In genomic region chr9:14859868-14860639, GRCm38 (mm10) we compare ENCODE assay signal across 7 mouse cellular contexts. TPM values are rescaled to one million over a fixed set of nuclear protein-coding genes. Genes with fewer than 3 reads are reported as not detected.
DNase-seq lines count a peak whose midpoint lies in the region; ATAC-seq lines count a peak whose summit lies in the region.

Gene Gpr83, plus strand, starts transcription at chr9:14860210.

- ATAC-seq in lung, embryonic 16.5 days (ENCODE audit: low read depth) = peak; percentile 82
- ATAC-seq in midbrain, embryonic 16.5 days = peak; percentile 95

- no peak for DNase-seq in lung, postnatal 36 days
- DNase-seq in embryo, embryonic 11 days = peak; percentile 79
- DNase-seq in heart, postnatal 14 days = peak; percentile 8 to 16
- peak; percentile 25 to 59 for DNase-seq in left cerebral cortex, postnatal 10 days (ENCODE audit: extremely low spot score in 1 of 2, low spot score in 2 of 2)
- peak; percentile 77 for DNase-seq in thymus, postnatal 14 days

- peak within 1 kb of the TSS; percentile 72 for H3K4me2 ChIP-seq in lung, embryonic 16.5 days (ENCODE audit: low read depth, low read length)
- H3K4me2 ChIP-seq in midbrain, embryonic 16.5 days (ENCODE audit: low read length) = peak within 1 kb of the TSS; percentile 89

- intact Hi-C loops in heart, postnatal 14 days (cut with DNase I) = loop anchor here (10.0 kb wide), 2 partner anchors 305 to 355 kb away; no protein-coding TSS in a partner anchor
- intact Hi-C loops in left cerebral cortex, postnatal 10 days (cut with DNase I) = no loop called here

- peaks cover 32% of the 10 kb centered on the region for H3K27me3 ChIP-seq in lung, embryonic 16.5 days (ENCODE audit: control insufficient read depth, insufficient read depth, low read depth, low read length)
- peaks cover 21% of the 10 kb centered on the region for H3K27me3 ChIP-seq in midbrain, embryonic 16.5 days (ENCODE audit: control insufficient read depth, insufficient read depth, low read depth, low read length)

- H3K4me3 ChIP-seq in lung, embryonic 16.5 days (ENCODE audit: low read length) = peak within 1 kb of the TSS; percentile 42
- peak within 1 kb of the TSS; percentile 51 for H3K4me3 ChIP-seq in midbrain, embryonic 16.5 days (ENCODE audit: low read depth, low read length)

- WGBS in lung, embryonic 16.5 days = 1% methylated on average over 42 of the region's 47 CpGs
- WGBS in midbrain, embryonic 16.5 days = 2% methylated on average over 46 of the region's 47 CpGs

- no peaks in the 10 kb centered on the region for H3K9me3 ChIP-seq in lung, embryonic 16.5 days (ENCODE audit: control insufficient read depth, low read length)
- no peaks in the 10 kb centered on the region for H3K9me3 ChIP-seq in midbrain, embryonic 16.5 days (replicated peaks; ENCODE audit: control insufficient read depth, low read length, poor library complexity, severe bottlenecking)

- H3K27ac ChIP-seq in lung, embryonic 16.5 days (ENCODE audit: low read length) = no peak within 1 kb of the TSS
- no peak within 1 kb of the TSS for H3K27ac ChIP-seq in midbrain, embryonic 16.5 days (ENCODE audit: low read length)

- H3K4me1 ChIP-seq in lung, embryonic 16.5 days (replicated peaks; ENCODE audit: control insufficient read depth, insufficient read depth, low read length) = 0 out of 2 replicates have a peak, but pooled peaks cover 2% of the 10 kb centered on the region
- H3K4me1 ChIP-seq in midbrain, embryonic 16.5 days (ENCODE audit: control insufficient read depth, insufficient read depth, low read length) = peaks cover 8% of the 10 kb centered on the region; the same call in 1 of the 2 replicates

- H3K36me3 ChIP-seq in lung, embryonic 16.5 days (ENCODE audit: control insufficient read depth, insufficient read depth, low read length) = no peaks in the 10 kb centered on the region
- H3K36me3 ChIP-seq in midbrain, embryonic 16.5 days (ENCODE audit: control insufficient read depth, insufficient read depth, low read length) = no peaks in the 10 kb centered on the region

- peak within 1 kb of the TSS; percentile 27 for H3K9ac ChIP-seq in lung, embryonic 16.5 days (ENCODE audit: low read length)
- H3K9ac ChIP-seq in midbrain, embryonic 16.5 days (ENCODE audit: low read depth, low read length) = peak within 1 kb of the TSS; percentile 66

RNA-seq across cellular contexts. Expression of gene Gpr83, which starts in this region (rescaled TPM):
- polyA plus RNA-seq in lung, embryonic 16.5 days (2015; fragmentation: Nextera tagmentation; extraction: Ambion mirVana) = 0.24 and 0.54 TPM in 2 replicates
- total RNA-seq in heart, postnatal 14 days (2021) = under 1 TPM in 1 of 2 experiments, not detected in 1; 0.07 TPM
- 1 to 10 TPM; 5.4 to 10.0 TPM for total RNA-seq in left cerebral cortex, postnatal 10 days (2021)
- 4.1 and 4.2 TPM in 2 replicates for polyA plus RNA-seq in midbrain, embryonic 16.5 days (2015; fragmentation: Nextera tagmentation; extraction: Ambion mirVana)

Comparison
In these comparisons a context has a peak if more than half of its experiments do, and no peak if none do; other contexts are left out.
1. RNA of gene Gpr83 (total RNA-seq): 5.4 to 10.0 TPM in left cerebral cortex, postnatal 10 days; 0.07 TPM in heart, postnatal 14 days; every median in the first group is over 4 times any median in the second.
2. Peak in ATAC-seq, H3K4me3 ChIP-seq, H3K9ac ChIP-seq and H3K4me2 ChIP-seq in lung, embryonic 16.5 days; RNA of the gene not detected or under 1 TPM.
3. Peak in DNase-seq in heart, postnatal 14 days; RNA of the gene not detected or under 1 TPM.